Mouse (Mus musculus) cerebral cortex, adult 2 months (tissue): Measurements from ENCODE around the gene Cntn5.

ENCODE experiments used
- WGBS: fragments of 180-500 bp; shearing (Covaris S2); methylation state at CpG from one replicate; pipeline ENCODE4 v1.1.7; 2018; 5-methylcytosine and 5-hydroxymethylcytosine counted together

The Cntn5 gene

GRCm38 (mm10) chr9:10645045-10645830, 259.3 kb downstream of the Cntn5 start:
- 70% methylated on average over 7 of the region's 7 CpGs for WGBS

- WGBS = 53% methylated on average over 5 of the region's 5 CpGs
Observed at GRCm38 (mm10) chr9:10618036-10618435, 286.5 kb downstream of the Cntn5 start.

GRCm38 (mm10) chr9:10575346-10576241, 329.0 kb downstream of the Cntn5 start:
- 43% methylated on average over 7 of the region's 7 CpGs for WGBS

- 90% methylated on average over 5 of the region's 5 CpGs for WGBS
Observed at GRCm38 (mm10) chr9:10540877-10541276, 363.7 kb downstream of the Cntn5 start.

GRCm38 (mm10) chr9:10532248-10532647, 372.3 kb downstream of the Cntn5 start:
- 87% methylated on average over 5 of the region's 5 CpGs for WGBS

GRCm38 (mm10) chr9:10531087-10531486, 373.5 kb downstream of the Cntn5 start:
- WGBS = 84% methylated on average over 2 of the region's 2 CpGs

GRCm38 (mm10) chr9:10529528-10529927, 375.0 kb downstream of the Cntn5 start:
- 65% methylated on average over 4 of the region's 4 CpGs for WGBS

GRCm38 (mm10) chr9:10529113-10529512, 375.5 kb downstream of the Cntn5 start:
- WGBS = 73% methylated on average over 1 of the region's 1 CpGs

- 60% methylated on average over 5 of the region's 5 CpGs for WGBS
Observed at GRCm38 (mm10) chr9:10528692-10529091, 375.9 kb downstream of the Cntn5 start.

GRCm38 (mm10) chr9:10525915-10526667, 378.5 kb downstream of the Cntn5 start:
- 50% methylated on average over 7 of the region's 7 CpGs for WGBS

- 77% methylated on average over 4 of the region's 4 CpGs for WGBS
Observed at GRCm38 (mm10) chr9:10522604-10523003, 382.0 kb downstream of the Cntn5 start.

GRCm38 (mm10) chr9:10521054-10521453, 383.5 kb downstream of the Cntn5 start:
- WGBS = 49% methylated on average over 1 of the region's 1 CpGs

GRCm38 (mm10) chr9:10471484-10472125, 433.0 kb downstream of the Cntn5 start:
- 78% methylated on average over 4 of the region's 4 CpGs for WGBS

GRCm38 (mm10) chr9:10457900-10458299, 446.7 kb downstream of the Cntn5 start:
- 36% methylated on average over 3 of the region's 3 CpGs for WGBS

- 46% methylated on average over 3 of the region's 3 CpGs for WGBS
Observed at GRCm38 (mm10) chr9:10448987-10449563, 455.5 kb downstream of the Cntn5 start.

- 70% methylated on average over 7 of the region's 7 CpGs for WGBS
Observed at GRCm38 (mm10) chr9:10400099-10400498, 504.5 kb downstream of the Cntn5 start.

GRCm38 (mm10) chr9:10389863-10390262, 514.7 kb downstream of the Cntn5 start:
- WGBS = 57% methylated on average over 2 of the region's 2 CpGs

- WGBS = 78% methylated on average over 1 of the region's 1 CpGs
Observed at GRCm38 (mm10) chr9:10384455-10384854, 520.1 kb downstream of the Cntn5 start.

- 87% methylated on average over 4 of the region's 4 CpGs for WGBS
Observed at GRCm38 (mm10) chr9:10381701-10382100, 522.9 kb downstream of the Cntn5 start.

- 69% methylated on average over 5 of the region's 5 CpGs for WGBS
Observed at GRCm38 (mm10) chr9:10368971-10369370, 535.6 kb downstream of the Cntn5 start.

- 52% methylated on average over 1 of the region's 1 CpGs for WGBS
Observed at GRCm38 (mm10) chr9:10368410-10368809, 536.2 kb downstream of the Cntn5 start.
